Mouse (Mus musculus) thymus, postnatal 4 days (tissue): ENCODE measurements around the gene Olfr56.
"Not testable (repeated sequence)": the region's sequence is repeated elsewhere in the genome, so short reads cannot be mapped to it uniquely, and the experiment has no call there.

Source experiments
- DNase-seq: peaks from one replicate; pipeline ENCODE4 v3.0.0; 2021

The Olfr56 gene

GRCm38 (mm10) chr11:49060061-49060460, 81.4 kb downstream of the Olfr56 start:
- not testable (repeated sequence) for DNase-seq

DNA sequence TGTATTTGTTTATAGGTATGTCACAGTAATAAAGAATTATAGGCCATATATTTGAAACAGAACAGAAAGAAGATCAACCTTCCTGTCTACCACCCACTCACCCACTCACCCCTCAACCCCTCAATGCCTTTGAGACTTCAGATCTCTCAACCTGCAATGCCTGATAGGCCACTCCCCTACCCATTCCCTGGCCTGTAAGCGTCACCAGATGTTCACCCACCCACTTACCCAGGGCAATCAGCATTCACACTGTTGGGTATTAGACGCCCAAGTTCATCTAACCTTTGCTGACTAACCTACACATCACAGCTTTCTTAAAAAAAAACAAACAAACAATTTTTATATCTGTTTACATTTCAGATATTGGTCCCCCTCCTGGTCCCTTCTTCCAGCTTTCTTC, 83.2 kb downstream of the Olfr56 start:
- not testable (repeated sequence) for DNase-seq

DNA sequence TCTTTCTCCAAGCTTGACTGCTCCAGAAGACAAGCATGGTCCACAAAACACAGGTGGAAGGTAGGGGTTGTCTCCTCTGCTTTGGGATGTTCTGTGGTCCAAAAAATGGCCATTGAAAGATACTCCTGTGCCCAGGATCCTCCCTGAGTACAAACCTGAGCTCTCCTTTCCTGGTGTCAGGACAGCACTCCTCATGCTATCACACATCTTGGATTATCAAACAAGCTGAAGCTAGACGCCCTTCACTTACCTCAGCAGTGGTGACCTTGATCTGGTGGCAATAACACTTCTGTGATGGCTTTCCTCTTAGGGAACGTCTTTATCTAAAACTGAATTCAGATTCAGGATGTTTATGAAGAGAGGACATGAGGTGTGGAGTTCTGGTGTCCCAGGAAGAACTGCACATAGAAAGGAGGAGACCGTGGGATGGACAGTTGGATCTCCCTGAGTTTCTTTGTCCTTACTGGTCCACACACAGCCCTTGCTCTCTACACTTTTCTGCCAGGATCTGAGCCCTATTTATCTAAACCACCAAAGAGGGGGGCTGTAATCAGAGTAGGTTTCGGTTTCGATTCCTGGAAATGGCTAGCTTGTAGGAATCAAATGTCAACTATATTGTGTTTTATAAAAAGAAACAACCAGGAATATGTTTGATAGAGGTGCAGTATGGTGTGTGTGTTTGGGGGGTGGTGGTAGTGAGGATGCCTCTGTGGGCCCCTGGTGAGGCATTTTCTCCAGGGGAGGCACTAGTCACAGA, 85.2 kb downstream of the Olfr56 start, which contains the start of gene Tgtp2:
Gene Tgtp2 (minus strand): TSS at position 494 of the 757 bp plus-strand sequence.
- not testable (repeated sequence) for DNase-seq

GRCm38 (mm10) chr11:49068358-49068757, 89.7 kb downstream of the Olfr56 start:
- DNase-seq: no peak

- not testable (repeated sequence) for DNase-seq
These were observed 97.5 kb downstream of the Olfr56 start, which contains the start of gene Ifi47 for GRCm38 (mm10) chr11:49076001-49076757. Ifi47 (plus strand) TSS chr11:49076587.

DNA sequence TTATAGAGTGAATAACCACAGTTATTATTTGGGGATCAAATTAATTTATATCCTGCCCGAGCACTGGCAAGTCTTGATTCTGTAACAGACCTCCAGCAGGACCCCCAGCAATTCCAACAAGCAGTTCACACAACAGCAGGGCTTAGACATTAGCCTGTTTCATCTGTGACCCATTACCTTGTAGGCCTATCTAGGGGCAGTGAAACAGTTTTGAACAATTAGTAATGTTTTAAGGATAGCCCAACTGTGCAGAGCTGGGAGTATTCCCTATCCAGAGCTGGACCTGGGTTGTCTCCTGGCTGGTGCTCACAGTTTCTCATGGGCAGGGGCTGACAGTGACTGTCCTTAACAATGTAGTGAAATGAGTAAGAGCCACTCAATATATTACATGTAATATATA, 98.3 kb downstream of the Olfr56 start:
- DNase-seq: no peak

DNA sequence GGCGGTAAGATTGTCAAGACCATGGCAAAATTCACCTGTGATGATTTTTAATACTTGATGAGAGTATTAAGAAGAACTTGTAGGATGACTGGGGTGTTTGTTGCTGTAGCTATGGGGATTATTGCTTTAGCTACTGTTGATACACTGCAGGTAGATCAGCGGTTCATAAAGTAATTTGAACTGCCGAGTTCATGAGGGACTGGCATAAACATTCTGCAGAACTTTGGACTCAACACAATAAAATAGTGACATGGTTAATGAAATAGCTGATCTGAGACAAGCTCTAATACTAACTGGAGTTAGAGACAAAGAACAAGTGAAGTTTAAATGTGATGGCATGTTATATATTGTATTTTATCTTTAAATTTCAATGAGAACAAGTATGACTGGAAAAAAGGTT, 100.0 kb downstream of the Olfr56 start:
- no peak for DNase-seq

DNA sequence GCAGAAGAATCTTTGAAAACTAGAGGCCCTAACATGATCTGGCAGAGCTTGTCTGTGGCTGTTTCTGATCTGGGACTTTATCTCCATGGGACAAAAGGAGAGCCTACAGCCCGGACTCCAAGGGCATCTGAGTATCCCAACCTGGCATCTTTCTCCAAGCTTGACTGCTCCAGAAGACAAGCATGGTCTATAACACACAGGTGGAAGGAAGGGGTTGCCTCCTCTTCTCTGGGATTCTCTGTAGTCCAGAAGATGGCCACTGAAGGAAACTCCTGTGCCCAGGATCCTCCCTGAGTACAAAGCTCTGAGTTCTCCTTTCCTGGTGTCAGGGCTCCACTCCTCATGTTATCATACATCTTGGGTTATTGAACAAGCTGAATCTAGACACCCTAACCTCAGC, 101.9 kb downstream of the Olfr56 start:
- DNase-seq: no peak

GRCm38 (mm10) chr11:49081356-49081755, 102.7 kb downstream of the Olfr56 start:
- DNase-seq: no peak

GRCm38 (mm10) chr11:49081886-49082285, 103.2 kb downstream of the Olfr56 start:
- DNase-seq: no peak

GRCm38 (mm10) chr11:49083146-49083545, 104.5 kb downstream of the Olfr56 start:
- DNase-seq: no peak

DNA sequence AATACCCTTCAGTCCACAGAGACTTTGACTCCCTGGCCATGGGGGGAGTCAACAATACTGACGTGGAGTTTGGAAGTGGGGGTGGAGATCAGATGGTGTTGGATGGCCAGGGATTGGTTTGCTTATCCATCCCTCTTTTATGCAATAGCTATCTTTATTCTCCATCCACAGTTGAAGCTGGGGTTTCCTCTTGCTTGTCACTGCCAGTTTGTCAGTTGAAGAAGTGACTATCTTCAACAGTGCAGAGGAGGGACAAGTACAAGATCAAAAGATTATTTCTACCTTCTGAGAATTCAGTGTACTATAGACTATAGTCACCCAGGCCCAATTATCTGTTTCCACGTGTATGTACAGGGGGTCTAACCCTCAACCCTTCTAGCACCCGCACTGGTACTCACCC, 105.1 kb downstream of the Olfr56 start:
- DNase-seq: no peak

GRCm38 (mm10) chr11:49084385-49084784, 105.7 kb downstream of the Olfr56 start:
- DNase-seq: no peak

GRCm38 (mm10) chr11:49084875-49085274, 106.2 kb downstream of the Olfr56 start:
- DNase-seq: peak; percentile 60

DNA sequence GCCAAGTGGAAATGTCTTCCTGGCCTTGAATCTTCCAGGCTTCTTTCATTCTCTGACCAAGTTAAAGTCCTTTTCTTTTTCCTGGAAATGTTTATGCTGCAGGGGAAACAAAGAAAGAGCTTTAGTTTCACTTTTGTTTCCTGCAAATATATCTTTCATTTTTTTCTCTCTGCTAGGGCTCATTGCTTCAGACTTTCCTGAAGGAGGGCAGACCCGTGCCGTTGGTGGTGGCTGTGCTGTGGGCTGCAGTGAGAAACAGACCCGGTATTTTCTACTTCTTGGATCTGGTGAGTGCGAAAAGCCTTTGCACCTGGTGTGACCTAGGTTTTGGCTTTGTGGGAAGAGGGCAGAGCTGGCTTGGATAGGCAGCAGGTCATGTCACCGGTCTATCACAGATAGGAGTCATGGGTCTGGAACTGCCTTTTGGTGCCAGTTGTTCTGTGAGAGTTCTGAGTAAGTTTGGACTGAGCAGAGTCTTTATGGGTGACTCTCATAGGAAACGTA, 108.2 kb downstream of the Olfr56 start:
- DNase-seq: peak; percentile 63

- peak; percentile 80 for DNase-seq
These were observed 109.3 kb downstream of the Olfr56 start for GRCm38 (mm10) chr11:49087830-49088616.

GRCm38 (mm10) chr11:49088990-49089652, 110.4 kb downstream of the Olfr56 start:
- DNase-seq: no peak

GRCm38 (mm10) chr11:49089735-49090507, 111.2 kb downstream of the Olfr56 start:
- no peak for DNase-seq

- no peak for DNase-seq
These were observed 111.9 kb downstream of the Olfr56 start for GRCm38 (mm10) chr11:49090551-49090950.

DNA sequence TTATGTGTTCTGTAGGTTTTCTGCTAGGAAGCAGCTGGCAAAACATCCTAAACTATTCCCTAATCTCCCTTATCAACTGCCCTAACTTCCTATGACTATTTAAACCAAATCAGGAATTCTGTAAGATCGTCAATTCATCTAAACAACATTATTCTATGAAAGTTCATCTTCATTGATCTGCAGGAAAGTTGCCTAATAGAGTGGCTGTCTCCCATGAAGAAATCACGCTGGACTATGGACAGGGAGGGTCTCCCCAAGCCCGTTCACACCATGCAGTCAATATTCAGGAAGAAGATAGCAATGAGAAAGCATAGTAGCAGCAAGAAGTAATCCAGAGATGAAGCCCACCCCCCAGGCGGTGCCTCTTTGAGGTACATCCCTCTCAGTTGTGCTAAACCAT, 112.5 kb downstream of the Olfr56 start:
- no peak for DNase-seq

DNA sequence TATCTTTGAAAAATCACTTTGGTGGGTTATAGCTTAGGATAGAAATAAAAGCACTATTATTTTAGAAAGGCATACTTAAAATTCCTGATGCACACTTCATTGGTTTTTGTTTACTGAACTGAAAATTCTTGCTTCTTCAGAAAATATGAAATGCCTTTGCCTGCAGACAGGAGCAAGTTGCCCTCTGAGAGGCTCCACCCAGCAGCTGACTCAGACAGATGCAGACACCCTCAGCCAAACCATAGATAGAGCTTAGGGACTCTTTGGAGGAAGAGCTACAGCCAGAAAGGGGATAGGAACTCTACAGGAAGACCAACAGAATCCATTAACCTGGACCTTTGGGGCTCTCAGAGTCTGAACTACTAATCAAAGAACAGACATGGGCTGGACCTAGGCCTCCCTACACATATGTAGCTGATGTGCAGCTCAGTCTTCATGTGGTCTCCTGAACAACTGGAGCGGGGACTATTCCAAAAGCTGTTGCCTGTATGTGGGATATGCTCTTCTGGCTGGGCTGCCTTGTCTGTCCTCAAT, 113.4 kb downstream of the Olfr56 start:
- no peak for DNase-seq
